Mouse (Mus musculus) cerebellum, postnatal 36 days (tissue): Measurements from ENCODE around the gene Rsph10b.

Experiments
- DNase-seq, 2 experiments: peaks; one replicate each; pipeline ENCODE4 v3.0.0; 2021 to 2022; ENCODE audit warnings: mixed read lengths in 2 of 2

Rsph10b gene

DNA sequence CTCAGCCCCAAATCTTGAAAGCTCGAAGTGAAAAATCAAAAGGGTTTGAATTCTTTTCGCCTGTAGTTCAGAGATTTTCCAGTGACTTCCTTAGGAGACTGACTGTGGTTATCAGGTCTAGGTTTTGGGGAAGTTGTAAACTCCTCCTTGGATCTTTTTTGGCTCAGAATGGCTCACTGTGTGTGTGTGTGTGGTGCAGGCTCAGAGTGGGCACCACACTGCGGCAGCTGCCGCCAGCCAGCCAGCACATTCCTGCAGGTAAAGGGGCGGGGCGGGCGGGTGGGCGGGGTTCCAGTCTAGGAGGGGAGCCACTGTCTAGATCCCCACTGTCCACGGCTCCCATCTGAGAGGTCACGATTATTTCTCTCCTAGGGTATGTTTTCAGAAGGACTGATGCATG lies 8.8 kb downstream of the Rsph10b start:
- DNase-seq = no peak

DNA sequence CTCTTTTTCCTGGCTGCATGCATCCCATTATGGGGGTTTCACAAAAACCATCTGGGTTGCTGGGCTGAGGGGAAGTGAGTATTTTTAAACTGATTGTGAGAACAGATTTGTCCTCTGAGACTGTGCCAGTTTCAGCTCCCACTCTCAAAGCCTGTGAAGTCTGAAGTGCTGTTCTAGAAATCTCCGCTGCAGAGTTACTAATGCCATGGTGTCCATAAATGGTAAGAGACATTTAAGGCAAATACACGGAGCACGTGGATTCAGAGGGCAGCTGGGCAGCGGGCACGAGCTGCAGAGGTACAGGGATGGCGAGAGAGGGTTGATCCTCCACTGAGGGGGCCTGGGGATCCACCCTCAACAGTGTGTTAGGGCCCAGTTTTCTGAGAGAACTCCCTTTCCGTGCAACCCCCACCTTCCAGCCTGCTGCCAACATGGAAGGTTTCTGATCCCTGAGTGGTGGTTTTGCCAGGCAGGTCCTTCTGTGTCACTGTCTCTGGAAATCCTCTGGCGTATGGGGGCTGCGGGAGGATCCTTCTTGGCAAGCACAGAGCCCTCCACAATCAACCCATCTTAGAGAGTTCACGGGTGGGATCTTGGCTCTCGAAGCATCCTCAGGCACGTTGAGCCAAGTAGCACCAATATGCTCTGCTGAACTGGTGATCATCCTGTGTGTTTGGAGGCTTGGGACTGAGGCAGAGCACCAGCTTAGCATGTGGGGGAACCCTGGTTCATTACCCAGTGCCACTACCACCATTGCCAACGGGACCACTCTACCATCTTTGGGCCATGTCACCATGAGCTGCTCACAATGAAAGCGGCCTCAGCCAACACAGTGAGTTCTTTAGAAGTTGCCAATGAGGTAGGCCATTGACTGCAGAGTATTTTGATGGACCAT lies 10.6 kb downstream of the Rsph10b start:
- no peak for DNase-seq

DNA sequence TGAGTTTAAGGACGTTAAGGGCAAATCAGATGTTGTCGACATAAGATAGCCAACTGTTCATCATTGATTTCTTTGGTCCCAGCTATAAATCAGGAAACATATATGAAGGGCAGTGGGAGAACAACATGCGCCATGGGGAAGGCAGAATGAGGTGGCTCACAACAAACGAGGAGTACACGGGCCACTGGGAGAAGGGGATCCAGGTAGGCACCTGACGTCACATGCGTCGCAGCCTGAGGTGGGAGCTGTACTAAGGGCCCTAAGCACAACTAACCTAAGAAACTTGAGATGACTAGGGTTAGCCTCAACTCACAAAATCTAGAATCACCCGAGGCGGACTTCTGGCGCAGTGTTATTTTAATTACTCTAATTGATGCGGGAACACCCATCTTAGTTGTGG lies 15.5 kb downstream of the Rsph10b start:
- no peak for DNase-seq

DNA sequence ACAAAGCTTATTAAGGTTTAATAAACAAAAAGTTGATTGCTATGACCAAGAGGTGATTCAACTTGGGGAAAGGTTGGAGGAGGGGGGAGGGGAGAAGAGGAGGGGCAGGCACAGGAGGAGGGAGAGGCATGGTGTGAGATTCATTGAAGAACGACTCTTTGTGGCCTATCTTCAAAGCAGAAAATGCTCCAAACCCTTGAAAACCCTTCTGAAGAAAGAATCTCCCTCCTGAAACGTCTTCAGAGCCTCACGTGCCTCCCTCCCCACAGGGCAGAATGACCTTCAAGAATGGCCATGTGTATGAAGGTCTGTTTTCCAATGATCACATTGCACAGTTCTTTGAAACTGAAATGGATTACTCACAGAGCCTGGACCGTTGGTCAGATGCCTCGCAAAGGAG lies 17.2 kb downstream of the Rsph10b start:
- no peak for DNase-seq

DNA sequence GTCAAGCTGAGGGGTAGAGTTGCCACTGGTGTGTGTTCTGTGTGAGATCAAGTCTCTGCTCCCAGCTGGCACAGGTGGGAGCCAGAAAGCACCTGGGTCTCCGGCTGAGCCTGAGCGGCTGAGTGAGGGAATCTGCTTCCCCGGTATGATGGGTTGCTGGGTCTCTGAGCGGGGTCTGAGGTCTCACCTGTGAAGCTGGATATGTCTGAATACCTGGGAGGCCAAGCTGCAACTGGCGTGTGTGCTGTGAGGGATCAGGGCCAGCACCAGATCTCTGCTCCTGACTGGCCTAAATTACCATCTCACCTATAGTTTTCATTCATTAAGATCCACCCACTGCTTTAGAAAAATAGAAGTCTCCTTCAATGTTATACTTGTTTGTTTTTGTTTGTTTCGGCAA lies 24.3 kb downstream of the Rsph10b start:
- DNase-seq = no peak

DNA sequence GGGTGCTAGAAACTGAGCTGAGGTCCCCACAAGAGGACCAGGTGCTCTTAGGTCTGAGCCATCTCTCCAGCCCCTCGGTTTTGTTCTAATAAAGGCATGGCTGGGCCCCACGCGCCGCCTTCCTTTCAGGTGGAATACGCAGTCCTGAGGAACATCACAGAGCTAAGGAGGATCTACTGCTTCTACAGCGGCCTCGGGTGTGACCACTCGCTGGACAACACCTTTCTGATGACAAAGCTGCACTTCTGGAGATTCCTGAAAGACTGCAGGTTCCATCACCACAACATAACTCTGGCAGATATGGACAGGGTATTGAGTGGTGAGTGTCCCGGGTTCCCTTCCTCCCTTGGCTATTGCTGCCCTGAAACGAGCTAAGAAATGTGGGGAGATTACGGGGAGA lies 26.7 kb downstream of the Rsph10b start:
- DNase-seq = no peak

DNA sequence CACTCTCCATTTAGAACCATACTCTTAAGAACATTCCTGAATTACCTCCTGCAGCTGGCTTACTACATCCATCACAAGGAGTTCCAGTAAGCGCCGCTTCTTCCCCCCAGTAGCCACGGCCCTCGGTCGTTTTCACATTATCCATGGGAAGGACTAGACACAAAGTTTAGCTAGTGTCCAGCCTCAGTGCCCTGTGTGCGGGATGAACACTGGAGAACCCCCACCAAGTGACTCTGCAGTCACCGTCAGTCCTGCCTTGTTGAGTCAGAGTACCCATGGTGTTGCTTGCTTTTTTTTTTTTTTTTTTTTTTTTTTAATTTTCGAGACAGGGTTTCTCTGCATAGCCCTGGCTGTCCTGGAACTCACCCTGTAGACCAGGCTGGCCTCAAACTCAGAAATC lies 28.3 kb downstream of the Rsph10b start:
- no peak for DNase-seq

DNA sequence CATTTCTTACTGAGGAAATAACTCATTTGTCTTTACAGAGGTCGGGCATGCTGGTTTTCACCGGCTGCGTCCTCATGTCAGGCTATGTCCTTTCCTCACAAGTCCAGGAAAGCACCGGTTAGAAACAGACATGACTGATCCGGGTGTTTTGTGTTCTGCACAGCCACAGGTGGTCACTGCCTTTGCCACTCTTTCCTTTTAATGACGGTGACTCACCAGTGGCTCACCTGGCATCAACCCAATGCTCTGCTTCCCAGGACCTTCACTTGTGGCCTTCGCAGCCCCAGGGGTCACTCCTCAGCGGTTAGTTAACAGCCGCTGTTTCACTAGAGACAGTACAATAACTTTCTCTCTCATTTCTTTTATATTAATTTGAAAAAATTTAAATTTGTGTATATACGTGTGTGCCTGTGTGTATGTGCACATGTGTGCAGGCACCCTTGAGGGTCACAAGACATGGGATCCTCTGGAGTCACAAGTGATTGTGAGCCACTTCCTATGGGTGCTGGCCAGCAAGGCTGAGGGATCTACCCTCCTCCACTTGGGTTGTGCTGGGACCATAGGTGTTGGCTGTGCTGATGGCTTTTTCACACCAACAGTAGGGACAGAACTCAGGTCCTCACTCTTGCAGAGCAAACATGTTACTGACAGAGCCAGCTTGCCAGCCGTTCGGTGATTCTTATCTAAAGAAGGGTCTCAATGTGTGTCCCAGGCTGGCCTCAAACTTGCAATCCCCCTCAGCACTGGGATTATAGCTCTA lies 32.9 kb downstream of the Rsph10b start:
- no peak for DNase-seq

DNA sequence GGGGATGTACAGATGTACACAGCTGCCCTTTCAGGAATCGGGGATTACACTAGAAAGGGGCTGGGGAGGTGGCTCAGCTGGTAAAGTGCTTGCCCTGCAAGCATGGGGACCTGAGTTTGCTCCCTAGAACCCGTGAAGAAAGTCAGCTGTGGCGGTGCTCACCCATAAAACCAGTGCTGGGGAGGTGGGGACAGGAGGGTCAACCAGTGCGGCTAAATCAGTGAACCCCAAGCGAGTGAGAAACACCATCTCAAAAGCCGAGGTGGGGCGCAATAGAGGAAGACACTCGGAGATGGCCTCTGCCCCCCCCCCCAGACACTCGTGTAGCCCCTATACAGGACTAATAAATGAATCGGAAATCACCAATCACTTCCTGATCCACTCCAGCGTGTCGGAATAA lies 33.8 kb downstream of the Rsph10b start:
- DNase-seq = no peak

DNA sequence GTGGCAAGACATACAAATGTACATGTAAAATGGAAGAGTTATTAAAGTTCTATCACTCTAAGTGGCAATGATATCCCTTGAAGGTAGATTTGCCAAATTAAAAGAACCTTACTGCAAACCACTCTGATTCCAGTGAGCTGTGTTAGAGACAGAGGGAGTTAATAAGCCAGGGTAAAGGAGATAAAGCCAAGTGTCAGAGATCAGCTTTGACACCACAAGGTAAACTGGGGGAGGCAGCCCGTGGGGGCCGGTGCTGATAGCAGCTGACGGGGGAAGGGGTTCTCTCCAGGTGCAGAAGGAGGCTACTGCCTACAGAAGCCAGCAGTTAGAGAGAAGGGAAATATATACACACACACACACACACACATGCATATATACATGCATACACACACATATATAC lies 39.8 kb downstream of the Rsph10b start:
- no peak for DNase-seq

DNA sequence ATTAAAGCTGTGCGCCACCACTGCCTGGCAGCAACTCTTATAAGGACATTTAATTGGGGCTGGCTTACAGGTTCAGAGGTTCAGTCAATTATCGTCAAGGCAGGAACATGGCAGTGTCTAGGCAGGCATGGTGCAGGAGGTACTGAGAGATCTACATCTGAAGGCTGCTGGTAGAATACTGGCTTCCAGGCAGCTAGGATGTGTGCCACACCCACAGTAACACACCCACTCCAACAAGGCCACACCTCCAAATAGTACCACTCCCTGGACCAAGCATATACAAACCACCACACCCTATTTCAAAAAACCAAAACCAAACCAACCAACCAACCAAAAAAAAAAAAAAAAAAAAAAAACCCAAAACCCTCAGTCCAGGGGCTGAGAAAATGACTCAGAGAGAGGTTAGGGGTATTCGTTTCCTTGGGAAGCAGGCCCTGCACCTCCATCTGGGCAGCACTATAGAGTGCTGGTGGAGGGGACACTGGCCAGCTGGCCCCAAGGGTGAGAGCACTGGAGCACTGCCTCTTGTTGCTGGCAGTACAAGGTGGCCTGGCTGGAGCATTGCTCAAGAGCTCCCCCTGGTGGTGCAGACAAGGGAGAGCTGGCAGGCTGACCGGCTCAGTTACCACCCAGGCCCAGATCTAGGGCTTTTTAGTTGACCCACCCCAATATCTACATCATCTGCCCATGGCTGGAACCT lies 42.2 kb downstream of the Rsph10b start:
- peak; percentile 61 to 62 for DNase-seq

DNA sequence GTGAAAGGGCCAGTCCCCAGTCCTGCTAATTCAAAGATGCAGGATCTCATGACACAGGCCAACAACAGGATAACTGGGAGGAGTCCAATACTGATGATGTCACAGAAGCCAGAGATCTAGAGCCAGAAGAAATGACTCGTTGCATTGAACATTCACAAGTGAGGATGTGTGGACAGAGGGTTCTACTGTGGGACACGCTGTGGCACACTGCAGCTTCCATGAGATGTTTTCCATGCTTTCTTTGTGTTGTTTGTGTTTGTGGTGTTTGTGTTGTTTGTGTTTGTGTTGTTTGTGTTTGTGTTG lies 42.7 kb downstream of the Rsph10b start:
- DNase-seq = no peak

DNA sequence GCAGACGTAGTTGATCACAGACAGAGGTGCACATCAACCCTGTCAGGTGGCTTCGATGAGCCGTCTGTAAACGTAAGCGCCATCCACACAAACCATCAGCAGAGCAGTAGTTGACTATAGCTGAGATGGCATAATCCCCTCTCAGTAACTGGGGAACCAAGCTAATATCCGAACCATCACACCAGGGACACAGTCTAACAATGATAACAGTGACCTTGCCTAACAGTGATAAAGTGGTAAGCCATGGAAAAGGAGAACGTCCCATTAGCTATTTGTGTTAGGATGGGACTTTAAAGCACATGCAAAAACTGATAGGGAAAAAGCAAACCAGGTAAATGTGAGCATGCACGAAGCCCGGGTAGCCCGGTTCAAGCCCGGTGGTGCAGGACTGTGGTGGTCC lies 43.4 kb downstream of the Rsph10b start:
- DNase-seq = no peak

DNA sequence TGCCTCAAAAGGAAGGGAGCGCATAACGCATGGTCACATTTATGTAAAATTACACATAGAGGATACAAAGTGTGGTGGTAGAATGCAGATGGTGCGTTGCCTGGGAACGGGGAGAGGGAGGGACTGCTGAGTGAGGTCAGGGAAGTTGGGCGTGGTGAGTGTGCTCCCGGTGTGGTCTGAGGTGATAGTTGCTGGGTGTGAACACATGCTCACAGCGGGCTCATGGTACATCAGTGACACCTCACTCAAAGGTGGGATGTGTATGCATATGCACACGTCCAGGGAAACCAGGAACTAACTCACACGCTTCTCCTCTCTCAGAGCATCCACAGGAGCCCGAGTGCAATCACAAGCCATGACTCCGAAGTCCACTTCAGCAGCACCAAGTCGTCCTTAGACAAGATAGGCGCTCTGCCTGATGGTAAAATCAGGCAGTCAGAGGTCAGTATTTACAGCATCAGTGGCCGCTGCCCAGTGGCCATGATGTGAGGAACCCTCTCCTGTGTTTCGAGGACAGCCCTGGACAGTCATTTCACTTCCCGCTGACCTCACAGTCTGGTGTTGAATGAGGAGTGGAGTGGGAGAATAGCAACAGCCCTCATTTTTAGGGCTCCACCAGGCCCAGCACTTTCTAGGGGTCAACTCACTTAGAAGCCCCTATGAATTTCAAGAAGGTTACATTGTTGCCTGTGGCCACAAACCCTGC lies 44.0 kb downstream of the Rsph10b start:
- DNase-seq = no peak

DNA sequence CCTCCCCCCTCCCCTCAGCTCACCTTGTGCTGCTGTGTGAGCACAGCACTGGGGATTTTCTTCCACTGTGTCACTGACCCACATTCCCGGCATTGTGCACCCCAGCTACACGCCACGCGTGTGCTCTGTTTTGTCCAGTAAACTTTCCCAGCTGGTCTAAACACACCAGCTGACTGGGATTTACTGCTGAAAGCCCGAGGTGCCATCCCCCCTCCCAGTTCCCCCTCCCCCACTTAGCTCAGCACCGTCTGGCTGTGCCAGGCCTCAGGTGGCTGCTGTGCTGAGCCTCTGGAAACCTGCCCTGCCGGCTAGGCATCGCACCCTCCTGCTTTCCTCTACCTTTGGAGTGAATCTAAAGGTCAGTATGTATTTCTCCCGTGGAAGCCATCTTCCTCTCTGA lies 48.0 kb downstream of the Rsph10b start:
- no peak for DNase-seq

DNA sequence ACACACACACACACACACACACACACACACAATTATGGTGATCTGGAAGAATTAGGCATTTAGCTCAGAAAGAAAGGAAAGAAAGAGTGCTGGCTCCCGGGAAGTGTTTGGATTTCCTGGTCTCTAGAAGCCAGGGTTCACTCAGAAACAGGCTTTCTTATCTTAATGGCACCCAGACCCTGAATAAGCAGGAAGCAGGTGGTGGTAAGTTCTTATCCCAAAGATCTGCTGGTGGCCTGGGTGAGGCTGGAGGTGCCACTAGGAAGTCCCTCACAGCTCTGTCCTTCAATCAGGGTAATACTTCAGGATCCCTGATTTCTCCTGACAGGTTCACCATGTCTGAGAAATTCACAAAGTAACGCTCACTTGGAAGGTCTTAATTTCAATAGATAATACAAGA lies 49.5 kb downstream of the Rsph10b start:
- no peak for DNase-seq

DNA sequence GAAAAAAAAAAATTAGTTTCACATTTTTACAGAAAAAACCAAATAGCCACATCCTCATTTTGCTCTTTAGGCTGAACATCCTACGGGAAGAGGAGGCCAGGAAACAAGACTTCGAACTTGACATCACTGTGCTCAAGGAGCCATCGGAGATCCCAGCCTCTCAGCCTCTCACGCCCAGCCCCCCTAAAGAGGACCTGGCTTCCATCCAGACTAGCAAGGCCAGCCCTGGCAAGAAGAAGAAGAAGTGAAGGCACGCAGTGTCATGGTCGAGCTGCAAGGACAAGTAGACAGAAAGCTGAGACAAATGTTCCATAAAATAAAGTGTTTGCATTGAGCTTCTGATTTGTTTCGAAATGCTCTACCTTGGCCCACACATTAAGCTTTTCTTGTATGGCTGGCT lies 52.5 kb downstream of the Rsph10b start:
- no peak for DNase-seq

DNA sequence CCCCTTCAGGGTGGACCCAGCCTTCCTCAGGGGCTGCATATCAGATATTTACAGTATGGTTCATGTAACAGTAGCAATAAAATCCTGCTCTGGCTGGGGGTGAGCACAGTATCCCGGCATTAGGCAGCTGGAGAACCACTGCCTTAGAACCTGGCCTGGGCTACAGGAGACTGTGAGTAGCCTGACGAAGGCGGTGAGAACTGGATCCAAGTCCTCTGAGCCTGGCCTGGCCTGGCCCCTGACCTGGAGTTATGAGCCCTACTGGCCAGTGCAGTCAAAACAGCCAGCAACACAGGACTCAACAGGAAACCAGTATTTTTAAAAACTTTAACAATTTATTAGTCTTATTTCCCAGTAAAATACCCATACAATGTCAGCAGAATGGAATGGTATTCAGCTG lies 54.8 kb downstream of the Rsph10b start:
- no peak for DNase-seq

DNA sequence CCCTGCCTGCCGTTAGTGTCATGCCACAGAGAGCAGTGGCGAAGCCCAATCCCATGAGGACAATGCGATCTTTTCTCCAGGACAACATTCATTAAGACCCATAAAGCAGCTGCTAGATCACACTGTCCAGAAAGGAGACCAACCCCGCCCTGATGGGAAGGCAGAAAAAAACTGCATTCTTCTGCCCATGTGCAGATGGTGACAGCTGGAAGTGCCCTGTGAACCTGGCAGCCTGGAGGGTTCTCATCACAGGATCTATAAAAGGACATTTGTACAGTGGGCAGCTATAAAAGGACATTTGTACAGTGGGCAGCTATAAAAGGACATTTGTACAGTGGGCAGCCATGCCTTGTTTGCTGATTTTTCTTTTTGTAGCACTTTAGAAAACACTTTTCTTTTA lies 56.2 kb downstream of the Rsph10b start:
- no peak for DNase-seq

DNA sequence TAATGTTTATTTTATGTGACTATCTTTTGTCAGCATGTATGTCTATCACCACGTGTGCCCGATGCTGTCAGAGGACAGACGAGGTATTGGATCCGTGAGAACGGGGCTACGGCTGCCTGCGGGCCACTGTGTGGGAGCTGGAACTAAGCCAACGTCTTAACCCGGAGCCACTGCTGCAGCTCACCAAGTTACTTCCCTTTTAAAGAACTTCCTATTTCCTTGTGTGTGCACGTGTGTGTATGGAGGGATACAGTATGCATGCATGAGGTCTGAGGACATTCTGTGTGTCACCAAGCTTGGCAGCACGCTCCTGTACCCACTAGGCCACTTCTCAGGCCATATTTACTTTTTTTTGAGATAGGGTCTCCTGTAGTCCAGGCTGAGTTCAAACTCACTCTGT lies 57.3 kb downstream of the Rsph10b start:
- no peak for DNase-seq

DNA sequence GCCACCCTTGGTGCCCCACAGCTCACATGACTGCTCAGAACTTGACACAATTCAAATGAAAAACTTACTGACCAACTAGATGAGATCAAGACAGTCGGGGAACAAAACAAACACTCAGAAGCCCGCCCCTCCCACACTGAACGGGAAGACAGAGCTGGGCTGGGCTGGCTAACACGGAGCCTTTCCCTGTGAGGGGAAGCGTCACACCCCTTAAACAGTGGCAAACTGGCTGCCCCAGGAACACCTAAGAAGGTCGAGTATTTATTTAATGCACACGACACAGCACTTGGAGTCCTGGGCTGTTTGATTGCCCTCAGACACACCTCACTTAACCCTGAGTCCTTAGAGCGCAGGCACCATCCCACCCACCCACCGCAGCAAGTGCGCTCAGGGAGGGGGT lies 59.8 kb downstream of the Rsph10b start:
- no peak for DNase-seq

DNA sequence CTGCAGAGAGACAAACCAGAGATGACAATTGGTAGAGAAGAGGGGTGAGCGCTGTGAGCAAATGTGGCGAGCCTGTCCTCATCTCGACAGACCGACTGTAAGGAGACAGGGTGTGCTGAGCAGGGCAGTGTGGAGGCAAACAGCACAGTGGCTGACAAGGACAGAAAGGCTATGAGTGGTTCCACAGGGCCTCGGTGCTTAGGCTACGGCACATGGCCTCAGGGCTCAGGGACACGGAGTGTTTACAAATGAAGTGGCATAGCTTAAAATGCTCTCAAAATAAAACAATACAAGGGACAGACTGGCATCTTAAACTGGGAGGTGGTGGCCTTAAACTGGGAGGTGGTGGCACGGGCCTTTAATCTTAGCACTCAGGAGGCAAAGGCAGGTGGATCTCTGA lies 60.4 kb downstream of the Rsph10b start:
- DNase-seq = no peak

DNA sequence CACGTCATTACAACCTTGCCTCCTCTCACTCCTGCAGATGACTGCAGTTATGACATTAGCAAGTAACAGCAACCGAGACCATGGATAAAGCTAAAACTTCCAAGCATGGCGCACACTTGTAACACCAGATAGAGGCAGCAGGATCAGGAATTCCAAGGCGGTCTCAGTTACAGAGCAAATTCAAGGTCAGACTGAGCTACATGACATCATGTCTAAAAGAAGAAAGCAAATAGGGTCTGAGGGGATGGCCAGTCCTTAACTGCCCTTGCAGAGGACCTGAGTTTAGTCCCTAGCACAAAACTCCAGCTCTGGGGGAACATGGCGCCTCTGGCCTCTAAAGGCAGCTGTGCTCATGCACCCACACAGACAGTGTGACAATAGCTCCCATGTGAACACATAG lies 61.0 kb downstream of the Rsph10b start:
- no peak for DNase-seq
